Mouse (Mus musculus) adipocyte (in vitro differentiated cells): ENCODE data around the gene Gm10352.
"Not testable (repeated sequence)": the region's sequence is repeated elsewhere in the genome, so short reads cannot be mapped to it uniquely, and the experiment has no call there.

Experiments used
- DNase-seq: peaks from one replicate; pipeline ENCODE4 v3.0.0-alpha.2; 2016; ENCODE audit warnings: low spot score

Gene Gm10352

DNA sequence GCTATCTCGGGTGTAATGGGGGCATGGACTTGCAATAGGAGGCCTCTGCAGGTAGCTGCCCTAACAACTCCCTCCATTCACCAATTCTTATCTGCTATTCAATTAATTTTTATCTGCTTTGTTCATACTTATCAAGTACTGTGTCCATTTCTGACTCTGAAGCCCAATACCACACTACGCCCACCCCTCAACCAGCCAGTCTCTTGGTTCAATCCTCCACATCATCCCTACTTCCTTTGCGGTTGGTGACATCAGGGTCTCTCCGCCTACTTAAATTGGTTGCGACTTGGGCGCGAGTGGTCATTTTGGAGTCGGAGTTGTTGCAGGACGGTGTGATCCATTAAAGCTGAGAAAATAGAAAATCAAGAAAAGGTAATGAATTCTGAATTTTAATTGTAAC, at the start of gene Gm10352:
TSS of gene Gm10352 (plus strand) at position 301 of the 400 bp plus-strand sequence.
- not testable (repeated sequence) for DNase-seq

DNA sequence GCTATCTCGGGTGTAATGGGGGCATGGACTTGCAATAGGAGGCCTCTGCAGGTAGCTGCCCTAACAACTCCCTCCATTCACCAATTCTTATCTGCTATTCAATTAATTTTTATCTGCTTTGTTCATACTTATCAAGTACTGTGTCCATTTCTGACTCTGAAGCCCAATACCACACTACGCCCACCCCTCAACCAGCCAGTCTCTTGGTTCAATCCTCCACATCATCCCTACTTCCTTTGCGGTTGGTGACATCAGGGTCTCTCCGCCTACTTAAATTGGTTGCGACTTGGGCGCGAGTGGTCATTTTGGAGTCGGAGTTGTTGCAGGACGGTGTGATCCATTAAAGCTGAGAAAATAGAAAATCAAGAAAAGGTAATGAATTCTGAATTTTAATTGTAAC, 31.5 kb downstream of the Gm10352 start, which contains the start of gene Gm29289:
TSS of gene Gm29289 (plus strand) at position 301 of the 400 bp plus-strand sequence.
- DNase-seq = not testable (repeated sequence)
